Mouse (Mus musculus) forebrain, embryonic 10.5 days (tissue): ENCODE measurements around the gene Ankrd37. TPM values are rescaled to one million over a fixed set of nuclear protein-coding genes. Genes with fewer than 3 reads are reported as not detected.

ENCODE experiments used
- DNase-seq: peaks from one replicate; pipeline ENCODE4 v3.0.0-alpha.2; 2017; ENCODE audit warnings: low spot score; ENCODE audit errors: extremely low spot score
- H3K27ac ChIP-seq: fragments of 300-500 bp; sonication (generic); 2 replicates; pipeline ENCODE4 v1.5.1; 2016; ENCODE audit warnings: mild to moderate bottlenecking
- H3K27me3 ChIP-seq: fragments of 300-500 bp; sonication (generic); 2 replicates; pipeline ENCODE4 v1.6.1; 2016; ENCODE audit warnings: mild to moderate bottlenecking; ENCODE audit not compliant: poor library complexity, severe bottlenecking
- H3K36me3 ChIP-seq: fragments of 300-500 bp; sonication (generic); replicated peaks from 2 replicates; pipeline ENCODE4 v1.6.1; 2016; ENCODE audit warnings: mild to moderate bottlenecking, moderate library complexity
- H3K4me1 ChIP-seq: fragments of 300-500 bp; sonication (generic); 2 replicates; pipeline ENCODE4 v1.6.1; 2016
- H3K4me3 ChIP-seq: fragments of 300-500 bp; sonication (generic); 2 replicates; pipeline ENCODE4 v1.5.1; 2016; ENCODE audit warnings: mild to moderate bottlenecking, moderate library complexity
- H3K9me3 ChIP-seq: fragments of 300-500 bp; sonication (generic); 2 replicates; pipeline ENCODE4 v1.6.1; 2016; ENCODE audit warnings: mild to moderate bottlenecking, moderate library complexity
- WGBS: fragments of 180-500 bp; shearing (Covaris S2); methylation state at CpG from one replicate; pipeline ENCODE4 v1.1.7; 2016; 5-methylcytosine and 5-hydroxymethylcytosine counted together
- polyA plus RNA-seq: library from polyadenylated mRNA; unstranded; fragments of >200 nt; fragmentation: Nextera tagmentation; extraction: Ambion mirVana; gene quantifications from 2 replicates; pipeline ENCODE4 v1.2.1, GENCODE M21; 2016

The Ankrd37 gene
- 15.2 and 17.8 TPM in 2 replicates for polyA plus RNA-seq

GRCm38 (mm10) chr8:46005596-46005995, at the start of gene Ankrd37:
Gene Ankrd37, minus strand, starts transcription at chr8:46005707.
- no peak for DNase-seq
- Histone ChIP-seq H3K27me3 (no peaks in the 10 kb centered on the region), H3K4me3 (no peak within 1 kb of the TSS), H3K36me3 (no peaks in the 10 kb centered on the region), H3K4me1 (peaks cover 3% of the 10 kb centered on the region), H3K27ac (no peak within 1 kb of the TSS), H3K9me3 (no peaks in the 10 kb centered on the region)
- WGBS = 80% methylated on average over 4 of the region's 4 CpGs

GRCm38 (mm10) chr8:46040260-46040659, 34.8 kb upstream of the Ankrd37 start:
- peaks cover 4% of the 10 kb centered on the region; the same call in 1 of the 2 replicates for H3K4me1 ChIP-seq
- WGBS = 81% methylated on average over 13 of the region's 13 CpGs
- peaks cover 25% of the 10 kb centered on the region for H3K36me3 ChIP-seq
- DNase-seq = no peak
- no peak overlapping the region for H3K4me3 ChIP-seq
- H3K9me3 ChIP-seq = no peaks in the 10 kb centered on the region
- H3K27me3 ChIP-seq = no peaks in the 10 kb centered on the region
- no peak overlapping the region for H3K27ac ChIP-seq

- Histone ChIP-seq H3K36me3 (peaks cover 25% of the 10 kb centered on the region), H3K4me3 (no peak overlapping the region), H3K9me3 (no peaks in the 10 kb centered on the region), H3K4me1 (peaks cover 4% of the 10 kb centered on the region; the same call in 1 of the 2 replicates), H3K27me3 (no peaks in the 10 kb centered on the region), H3K27ac (no peak overlapping the region)
- DNase-seq = no peak
- WGBS = 93% methylated on average over 1 of the region's 1 CpGs
Measured at GRCm38 (mm10) chr8:46039666-46040065, 34.2 kb upstream of the Ankrd37 start.

- Histone ChIP-seq H3K27ac (no peak overlapping the region), H3K27me3 (no peaks in the 10 kb centered on the region), H3K4me3 (no peak overlapping the region), H3K36me3 (peaks cover 27% of the 10 kb centered on the region; the same call in 1 of the 2 replicates), H3K9me3 (no peaks in the 10 kb centered on the region), H3K4me1 (peaks cover 4% of the 10 kb centered on the region; the same call in 1 of the 2 replicates)
- WGBS = 75% methylated on average over 11 of the region's 11 CpGs
- DNase-seq = no peak
Measured at GRCm38 (mm10) chr8:46036217-46036616, 30.7 kb upstream of the Ankrd37 start.

- no peaks in the 10 kb centered on the region for H3K36me3 ChIP-seq
- H3K27ac ChIP-seq = no peak overlapping the region
- H3K27me3 ChIP-seq = no peaks in the 10 kb centered on the region
- no peaks in the 10 kb centered on the region for H3K9me3 ChIP-seq
- DNase-seq = no peak
- no peaks in the 10 kb centered on the region for H3K4me1 ChIP-seq
- 74% methylated on average over 4 of the region's 4 CpGs for WGBS
- no peak overlapping the region for H3K4me3 ChIP-seq
Measured at GRCm38 (mm10) chr8:46024392-46024791, 18.9 kb upstream of the Ankrd37 start.

GRCm38 (mm10) chr8:46022758-46023157, 17.3 kb upstream of the Ankrd37 start:
- no peak overlapping the region for H3K4me3 ChIP-seq
- no peaks in the 10 kb centered on the region for H3K4me1 ChIP-seq
- H3K9me3 ChIP-seq = no peaks in the 10 kb centered on the region
- no peak overlapping the region for H3K27ac ChIP-seq
- H3K36me3 ChIP-seq = no peaks in the 10 kb centered on the region
- no peak for DNase-seq
- WGBS = 92% methylated on average over 9 of the region's 9 CpGs
- H3K27me3 ChIP-seq = no peaks in the 10 kb centered on the region

- no peak overlapping the region for H3K27ac ChIP-seq
- no peak overlapping the region for H3K4me3 ChIP-seq
- H3K4me1 ChIP-seq = no peaks in the 10 kb centered on the region
- 93% methylated on average over 9 of the region's 9 CpGs for WGBS
- DNase-seq = no peak
- H3K27me3 ChIP-seq = no peaks in the 10 kb centered on the region
- H3K9me3 ChIP-seq = no peaks in the 10 kb centered on the region
- H3K36me3 ChIP-seq = no peaks in the 10 kb centered on the region
Measured at GRCm38 (mm10) chr8:46022203-46022602, 16.7 kb upstream of the Ankrd37 start.

- WGBS = 18% methylated on average over 17 of the region's 17 CpGs
- Histone ChIP-seq H3K9me3 (no peaks in the 10 kb centered on the region), H3K4me1 (peaks cover 11% of the 10 kb centered on the region), H3K36me3 (no peaks in the 10 kb centered on the region), H3K4me3 (peak overlapping the region; percentile 33; the same call in 1 of the 2 replicates), H3K27me3 (no peaks in the 10 kb centered on the region; the same call in 1 of the 2 replicates), H3K27ac (peak overlapping the region; percentile 48; the same call in 1 of the 2 replicates)
- DNase-seq = peak; percentile 28
Measured at GRCm38 (mm10) chr8:46010746-46011680, 5.5 kb upstream of the Ankrd37 start.

- no peaks in the 10 kb centered on the region for H3K9me3 ChIP-seq
- H3K36me3 ChIP-seq = no peaks in the 10 kb centered on the region
- H3K27me3 ChIP-seq = no peaks in the 10 kb centered on the region; the same call in 1 of the 2 replicates
- H3K4me3 ChIP-seq = peak overlapping the region; percentile 33; the same call in 1 of the 2 replicates
- DNase-seq = no peak
- WGBS = 49% methylated on average over 2 of the region's 2 CpGs
- H3K4me1 ChIP-seq = peaks cover 11% of the 10 kb centered on the region
- H3K27ac ChIP-seq = no peak overlapping the region
Measured at GRCm38 (mm10) chr8:46010306-46010705, 4.8 kb upstream of the Ankrd37 start.

GRCm38 (mm10) chr8:46007050-46007672, 1.7 kb upstream of the Ankrd37 start:
- Histone ChIP-seq H3K36me3 (no peaks in the 10 kb centered on the region), H3K4me3 (no peak overlapping the region), H3K4me1 (peaks cover 11% of the 10 kb centered on the region), H3K27me3 (no peaks in the 10 kb centered on the region; the same call in 1 of the 2 replicates), H3K27ac (no peak overlapping the region), H3K9me3 (no peaks in the 10 kb centered on the region)
- DNase-seq = no peak
- 83% methylated on average over 3 of the region's 3 CpGs for WGBS

GRCm38 (mm10) chr8:45999784-46000705, 5.5 kb downstream of the Ankrd37 start:
- Histone ChIP-seq H3K4me1 (peaks cover 26% of the 10 kb centered on the region), H3K9me3 (no peaks in the 10 kb centered on the region), H3K4me3 (peak overlapping the region; percentile 63), H3K27me3 (no peaks in the 10 kb centered on the region), H3K27ac (peak overlapping the region; percentile 98), H3K36me3 (peaks cover 29% of the 10 kb centered on the region)
- 6% methylated on average over 55 of the region's 55 CpGs for WGBS
- peak; percentile 99 for DNase-seq
